Mouse (Mus musculus) small intestine, adult 2 months (tissue): ENCODE data around the gene Gm10666. TPM values are rescaled to one million over a fixed set of nuclear protein-coding genes. Genes with fewer than 3 reads are reported as not detected.
"Not testable (repeated sequence)": the region's sequence is repeated elsewhere in the genome, so short reads cannot be mapped to it uniquely, and the experiment has no call there.

Experiments used
- H3K27ac ChIP-seq: fragments of 200-500 bp; 2 replicates; pipeline ENCODE4 v1.5.1; 2012; ENCODE audit warnings: low read depth, low read length, control low read depth, inconsistent platforms; ENCODE audit not compliant: insufficient read depth
- H3K27me3 ChIP-seq: fragments of 200-500 bp; 2 replicates; pipeline ENCODE4 v1.6.1; 2012; ENCODE audit warnings: mild to moderate bottlenecking, moderate library complexity, low read length, inconsistent platforms; ENCODE audit not compliant: control insufficient read depth, insufficient read depth
- H3K36me3 ChIP-seq: fragments of 200-500 bp; 2 replicates; pipeline ENCODE4 v1.6.1; 2012; ENCODE audit warnings: mild to moderate bottlenecking, low read length, control low read depth, inconsistent platforms; ENCODE audit not compliant: control insufficient read depth, insufficient read depth
- H3K4me1 ChIP-seq: fragments of 200-500 bp; 2 replicates; pipeline ENCODE4 v1.6.1; 2012; ENCODE audit warnings: low read length, inconsistent platforms, mixed read lengths; ENCODE audit not compliant: control insufficient read depth, insufficient read depth, insufficient read length
- H3K4me3 ChIP-seq: fragments of 200-500 bp; 2 replicates; pipeline ENCODE4 v1.5.1; 2012; ENCODE audit warnings: low read depth, mild to moderate bottlenecking, control low read depth, inconsistent platforms, low read length, moderate library complexity
- WGBS: fragments of 180-500 bp; shearing (Covaris S2); methylation state at CpG from one replicate; pipeline ENCODE4 v1.1.7; 2018; 5-methylcytosine and 5-hydroxymethylcytosine counted together
- polyA plus RNA-seq: library from polyadenylated mRNA; depleted of rRNA; stranded (reverse); fragments of >200 nt; gene quantifications from 2 replicates; pipeline ENCODE4 v1.2.3, GENCODE M21; 2012; rRNA removed

Gene Gm10666
- not detected in 2 replicates for polyA plus RNA-seq

DNA sequence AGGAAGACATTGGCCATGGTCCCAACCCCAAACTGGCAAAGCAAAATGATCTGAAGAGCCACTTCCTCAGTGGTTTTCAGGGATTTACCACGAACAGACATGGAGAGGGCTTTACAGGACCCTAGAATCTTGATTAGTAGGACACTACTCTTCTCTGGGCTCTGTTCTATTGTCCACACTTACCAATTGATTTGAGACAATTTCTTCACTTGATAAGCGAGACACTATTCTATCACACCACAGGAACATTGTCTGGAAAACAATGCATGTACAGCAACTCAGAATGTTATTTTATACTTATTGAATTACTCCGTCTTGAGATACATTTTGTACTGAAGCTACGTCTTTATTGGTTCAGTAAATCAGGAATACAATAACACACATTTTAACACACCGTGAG lies at the start of gene Gm10666:
Gene Gm10666 (minus strand): TSS at position 101 of the 400 bp plus-strand sequence.
- no CpG with 5 or more reads among the region's 5 CpGs for WGBS
- H3K4me1 ChIP-seq, H3K36me3 ChIP-seq, H3K27me3 ChIP-seq, H3K27ac ChIP-seq, H3K4me3 ChIP-seq: not testable (repeated sequence)

DNA sequence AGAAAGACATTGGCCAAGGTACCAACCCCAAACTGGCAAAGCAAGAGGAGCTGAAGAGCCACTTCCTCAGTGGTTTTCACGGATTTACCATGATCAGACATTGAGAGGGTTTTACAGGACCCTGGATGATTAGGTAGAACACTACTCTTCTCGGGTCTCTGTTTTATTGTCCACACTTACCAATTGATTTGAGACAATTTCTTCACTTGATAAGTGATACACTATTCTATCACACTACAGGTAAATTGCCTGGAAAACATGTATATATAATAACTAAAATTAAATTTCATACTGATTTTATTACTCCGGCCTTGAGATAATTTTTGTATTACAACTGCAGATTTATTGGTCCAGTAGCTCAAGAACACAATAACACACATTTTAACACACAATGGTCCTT lies 29.4 kb upstream of the Gm10666 start, which contains the start of gene Vmn1r142:
Gene Vmn1r142 (minus strand): TSS at position 101 of the 400 bp plus-strand sequence.
- H3K36me3 ChIP-seq, H3K4me1 ChIP-seq, H3K27ac ChIP-seq, H3K4me3 ChIP-seq, H3K27me3 ChIP-seq: not testable (repeated sequence)
- WGBS = no CpG with 5 or more reads among the region's 3 CpGs

DNA sequence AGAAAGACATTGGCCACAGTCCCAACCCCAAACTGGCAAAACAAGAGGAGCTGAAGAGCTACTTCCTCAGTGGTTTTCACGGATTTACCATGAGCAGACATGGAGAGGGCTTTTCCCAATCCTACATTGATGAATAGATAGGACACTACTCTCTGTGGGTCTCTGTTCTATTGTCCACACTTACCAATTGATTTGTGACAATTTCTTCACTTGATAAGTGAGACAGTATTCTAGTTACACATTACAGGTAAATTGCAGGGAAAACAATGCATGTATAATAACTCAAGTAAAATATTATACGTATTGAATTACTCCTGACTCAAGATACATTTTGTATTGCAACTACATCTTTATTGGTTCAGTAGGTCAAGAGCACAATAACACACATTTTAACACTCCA lies 16.4 kb downstream of the Gm10666 start, which contains the start of gene Gm16451:
Gene Gm16451 (minus strand): TSS at position 101 of the 400 bp plus-strand sequence.
- not testable (repeated sequence) for H3K36me3 ChIP-seq, H3K27me3 ChIP-seq, H3K27ac ChIP-seq, H3K4me3 ChIP-seq, H3K4me1 ChIP-seq
- WGBS = no CpG with 5 or more reads among the region's 2 CpGs

Other genes with a start within 250 kb of the Gm10666 start
- gene Gm5891, start 213.4 kb downstream of the Gm10666 start, polyA plus RNA-seq = not detected in 2 replicates
- not detected in 2 replicates for gene Vmn1r137, start 140.2 kb downstream of the Gm10666 start, polyA plus RNA-seq
- not detected in 2 replicates for gene Vmn1r138, start 105.8 kb downstream of the Gm10666 start, polyA plus RNA-seq
- not detected in 2 replicates for gene Gm6176, start 78.4 kb downstream of the Gm10666 start, polyA plus RNA-seq
- not detected in 2 replicates for gene Vmn1r139, start 65.7 kb downstream of the Gm10666 start, polyA plus RNA-seq
- not detected in 2 replicates for gene Gm16451, start 16.5 kb downstream of the Gm10666 start, polyA plus RNA-seq
- gene Vmn1r142, start 29.3 kb upstream of the Gm10666 start, polyA plus RNA-seq = not detected in 2 replicates
- not detected in 2 replicates for gene Vmn1r143, start 54.6 kb upstream of the Gm10666 start, polyA plus RNA-seq
- gene Gm8653, start 66.5 kb upstream of the Gm10666 start, polyA plus RNA-seq = not detected in 2 replicates
- gene Gm8453, start 94.7 kb upstream of the Gm10666 start, polyA plus RNA-seq = not detected in 2 replicates
- gene Gm4187, start 195.0 kb upstream of the Gm10666 start, polyA plus RNA-seq = not detected in 2 replicates
- gene Gm8660, start 236.3 kb upstream of the Gm10666 start, polyA plus RNA-seq = not detected in 2 replicates